Mouse (Mus musculus): ENCODE results near the gene Ovol1. TPM values are rescaled to one million over a fixed set of nuclear protein-coding genes. Genes with fewer than 3 reads are reported as not detected.

Ovol1 gene
- polyA plus RNA-seq, 1 experiment from 2014 or later: 1.3 TPM

DNA sequence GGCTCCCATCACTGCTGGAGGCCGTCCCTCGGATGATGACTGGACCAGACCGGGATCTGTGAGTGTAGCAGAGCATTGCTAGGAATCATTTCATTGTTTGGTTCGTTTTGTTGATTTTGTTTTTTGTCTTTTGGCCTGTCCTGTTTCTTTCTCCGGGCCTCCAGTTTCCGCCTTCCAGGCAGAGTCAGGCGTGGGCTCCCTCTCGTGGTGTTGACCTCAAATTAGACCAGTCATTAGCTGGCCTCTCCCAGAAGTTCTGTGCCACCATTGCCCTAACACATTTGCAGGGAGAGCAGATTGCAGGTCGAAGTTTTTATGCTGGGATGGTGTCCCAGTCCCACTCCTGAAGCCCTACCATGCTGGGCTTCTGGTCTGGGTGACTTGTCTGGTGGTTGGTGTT is 28.7 kb upstream of the Ovol1 start:
- Histone ChIP-seq H3K27me3 (replicated peaks; ENCODE audit: low read depth, poor library complexity, severe bottlenecking) (0 out of 2 replicates have a peak, but pooled peaks cover 4% of the 10 kb centered on the region), H3K36me3 (replicated peaks) (no peaks in the 10 kb centered on the region), H3K4me3 (no peak overlapping the region), H3K4me1 (0 out of 2 replicates have a peak, but pooled peaks cover 6% of the 10 kb centered on the region), H3K9me3 (no peaks in the 10 kb centered on the region), H3K27ac (replicated peaks) (no peak overlapping the region)
- whole genome bisulfite sequencing: 77% methylated on average over 9 of the region's 9 CpGs
- DNase-seq (ENCODE audit: low spot score): no peak

DNA sequence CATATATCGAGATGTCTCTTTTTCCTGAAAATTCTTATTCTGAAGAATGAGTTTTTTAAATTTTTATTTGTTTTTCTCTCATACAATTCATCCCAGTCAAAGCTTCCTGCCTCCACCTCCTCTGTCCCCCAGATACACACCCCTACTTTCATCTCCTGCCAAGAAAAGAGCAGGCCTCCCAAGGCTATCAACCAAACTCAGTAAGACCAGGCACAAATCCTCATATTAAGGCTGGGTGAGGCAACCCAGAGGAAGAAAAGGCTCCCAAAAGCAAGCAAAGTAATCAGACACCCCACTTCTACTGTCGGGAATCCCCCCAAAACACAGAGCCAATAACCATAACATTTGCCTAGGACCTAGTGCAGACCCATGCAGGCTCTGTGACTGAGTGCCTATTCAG is 21.5 kb upstream of the Ovol1 start:
- Histone ChIP-seq H3K4me3 (no peak overlapping the region), H3K27ac (replicated peaks) (no peak overlapping the region), H3K36me3 (replicated peaks) (no peaks in the 10 kb centered on the region), H3K9me3 (no peaks in the 10 kb centered on the region), H3K27me3 (replicated peaks; ENCODE audit: low read depth, poor library complexity, severe bottlenecking) (0 out of 2 replicates have a peak, but pooled peaks cover 4% of the 10 kb centered on the region), H3K4me1 (0 out of 2 replicates have a peak, but pooled peaks cover 6% of the 10 kb centered on the region)
- DNase-seq (ENCODE audit: low spot score): no peak
- WGBS: 87% methylated on average over 2 of the region's 2 CpGs

DNA sequence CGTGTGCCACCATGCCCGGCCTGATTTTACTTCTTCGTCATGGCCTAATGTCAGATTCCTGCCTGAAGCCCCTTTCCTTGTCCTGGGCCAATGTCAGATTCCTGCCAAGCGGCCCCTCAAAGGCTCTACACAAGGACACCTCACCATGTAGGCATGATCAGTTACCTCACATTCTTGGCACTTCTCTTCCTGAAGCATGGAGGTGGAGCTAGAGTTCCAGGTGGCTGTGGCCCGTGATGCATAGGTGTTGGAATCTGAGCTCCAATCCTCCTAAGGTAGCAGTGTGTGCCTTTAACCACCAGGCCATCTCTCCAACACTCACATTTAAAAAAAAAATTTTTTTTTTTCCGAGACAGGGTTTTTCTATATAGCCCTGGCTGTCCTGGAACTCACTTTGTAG is 20.3 kb upstream of the Ovol1 start:
- WGBS: 90% methylated on average over 6 of the region's 6 CpGs
- Histone ChIP-seq H3K9me3 (no peaks in the 10 kb centered on the region), H3K4me3 (no peak overlapping the region), H3K27ac (replicated peaks) (no peak overlapping the region), H3K27me3 (replicated peaks; ENCODE audit: low read depth, poor library complexity, severe bottlenecking) (0 out of 2 replicates have a peak, but pooled peaks cover 4% of the 10 kb centered on the region), H3K36me3 (replicated peaks) (no peaks in the 10 kb centered on the region), H3K4me1 (0 out of 2 replicates have a peak, but pooled peaks cover 6% of the 10 kb centered on the region)
- DNase-seq (ENCODE audit: low spot score): no peak

DNA sequence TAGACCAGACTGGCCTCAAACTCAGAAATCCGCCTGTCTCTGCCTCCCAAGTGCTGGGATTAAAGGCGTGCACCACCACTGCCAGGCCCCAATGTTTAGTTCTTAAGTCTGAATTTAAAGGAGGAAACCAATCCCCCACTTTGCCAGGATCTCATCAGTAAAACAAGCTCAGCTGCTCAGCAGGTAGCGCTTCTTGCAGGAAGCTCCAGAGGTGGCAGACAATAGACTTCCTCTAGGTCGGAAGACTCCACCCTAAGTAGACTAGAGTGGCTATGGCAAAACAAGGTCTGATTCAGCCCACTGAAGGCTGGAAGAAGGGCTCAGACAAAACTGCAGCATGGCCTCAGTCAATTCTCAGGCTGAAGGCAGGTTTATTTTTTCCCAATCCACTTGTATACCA is 19.5 kb upstream of the Ovol1 start:
- 71% methylated on average over 4 of the region's 4 CpGs for WGBS
- no peak overlapping the region for H3K27ac ChIP-seq (replicated peaks)
- no peaks in the 10 kb centered on the region for H3K9me3 ChIP-seq
- no peaks in the 10 kb centered on the region for H3K36me3 ChIP-seq (replicated peaks)
- DNase-seq (ENCODE audit: low spot score): no peak
- H3K4me3 ChIP-seq: no peak overlapping the region
- no peaks in the 10 kb centered on the region for H3K4me1 ChIP-seq
- H3K27me3 ChIP-seq (replicated peaks; ENCODE audit: low read depth, poor library complexity, severe bottlenecking): 0 out of 2 replicates have a peak, but pooled peaks cover under 1% of the 10 kb centered on the region

DNA sequence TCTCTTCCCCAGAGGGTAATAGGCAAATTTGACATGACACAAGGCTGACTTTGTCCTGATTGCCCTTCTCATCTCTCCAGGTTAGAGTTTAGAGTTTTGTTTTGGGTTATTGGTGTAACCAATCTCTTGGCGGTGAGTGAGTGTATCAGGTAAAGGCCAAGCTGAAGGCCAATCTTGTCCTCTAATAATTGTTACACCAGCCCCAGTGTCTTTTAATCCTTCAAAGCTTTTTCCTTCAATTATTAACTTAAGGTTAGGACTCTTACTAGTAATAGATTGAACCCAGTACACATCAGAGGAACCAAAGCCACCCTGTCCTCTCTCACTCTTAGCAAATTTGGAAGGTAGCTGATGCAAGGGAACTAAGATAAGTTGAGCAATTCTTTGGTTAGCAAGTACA is 14.9 kb upstream of the Ovol1 start:
- Histone ChIP-seq H3K4me3 (no peak overlapping the region), H3K4me1 (no peaks in the 10 kb centered on the region), H3K9me3 (no peaks in the 10 kb centered on the region), H3K27me3 (replicated peaks; ENCODE audit: low read depth, poor library complexity, severe bottlenecking) (peaks cover 6% of the 10 kb centered on the region), H3K36me3 (replicated peaks) (no peaks in the 10 kb centered on the region), H3K27ac (replicated peaks) (no peak overlapping the region)
- WGBS: 91% methylated on average over 1 of the region's 1 CpGs
- DNase-seq (ENCODE audit: low spot score): no peak

DNA sequence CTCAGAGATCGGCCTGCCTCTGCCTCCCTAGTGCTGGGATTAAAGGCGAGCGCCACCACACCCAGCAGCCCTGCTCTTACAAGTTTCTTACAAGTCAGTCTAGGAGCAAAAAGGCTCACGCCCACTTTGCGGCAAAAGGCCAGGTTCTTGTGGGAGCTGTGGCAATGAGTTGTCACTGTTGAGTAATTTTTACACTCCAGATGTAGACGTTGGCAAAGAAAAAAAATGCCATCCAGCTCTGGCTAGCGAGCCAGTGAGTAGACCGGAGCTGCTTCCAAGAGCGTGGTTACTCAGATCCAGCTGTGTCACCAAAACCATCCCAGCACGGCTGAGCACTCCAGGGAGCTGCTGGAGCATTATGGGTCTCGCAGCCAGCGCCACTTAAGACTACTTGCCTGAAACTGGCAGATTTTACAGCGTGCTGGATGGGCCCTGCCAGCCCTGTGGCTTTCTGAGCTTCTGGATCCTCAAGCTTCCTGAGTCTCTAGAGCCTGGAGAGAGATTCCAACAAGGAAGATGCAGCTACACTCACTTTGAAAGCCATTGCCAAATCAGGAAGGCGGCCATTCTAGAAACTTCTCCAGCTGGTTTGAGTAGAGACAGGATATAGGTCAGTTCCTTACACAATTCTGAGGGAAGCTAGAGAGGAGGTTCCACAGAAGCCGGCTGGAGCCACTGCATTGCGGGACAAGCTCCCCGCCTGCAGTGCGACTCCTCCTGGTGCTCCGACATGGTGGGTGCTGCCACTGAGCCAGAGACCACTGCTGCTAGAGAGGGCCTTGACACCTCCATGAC is 12.1 kb upstream of the Ovol1 start:
- peaks cover 15% of the 10 kb centered on the region for H3K4me1 ChIP-seq
- WGBS: 84% methylated on average over 19 of the region's 19 CpGs
- H3K4me3 ChIP-seq: no peak overlapping the region
- DNase-seq (ENCODE audit: low spot score): no peak
- H3K9me3 ChIP-seq: no peaks in the 10 kb centered on the region
- no peak overlapping the region for H3K27ac ChIP-seq (replicated peaks)
- peaks cover 21% of the 10 kb centered on the region for H3K27me3 ChIP-seq (replicated peaks; ENCODE audit: low read depth, poor library complexity, severe bottlenecking)
- peaks cover 8% of the 10 kb centered on the region; the same call in 1 of the 2 replicates for H3K36me3 ChIP-seq (replicated peaks)

GRCm38 (mm10) chr19:5571831-5572230 is 11.4 kb upstream of the Ovol1 start:
- WGBS: 74% methylated on average over 5 of the region's 5 CpGs
- H3K27me3 ChIP-seq (replicated peaks; ENCODE audit: low read depth, poor library complexity, severe bottlenecking): peaks cover 28% of the 10 kb centered on the region
- no peak for DNase-seq (ENCODE audit: low spot score)
- peaks cover 22% of the 10 kb centered on the region for H3K4me1 ChIP-seq
- H3K4me3 ChIP-seq: no peak overlapping the region
- H3K27ac ChIP-seq (replicated peaks): no peak overlapping the region
- H3K9me3 ChIP-seq: no peaks in the 10 kb centered on the region
- H3K36me3 ChIP-seq (replicated peaks): peaks cover 8% of the 10 kb centered on the region; the same call in 1 of the 2 replicates

- 89% methylated on average over 32 of the region's 32 CpGs for whole genome bisulfite sequencing
- Histone ChIP-seq H3K4me1 (peaks cover 27% of the 10 kb centered on the region), H3K9me3 (no peaks in the 10 kb centered on the region), H3K36me3 (replicated peaks) (peaks cover 8% of the 10 kb centered on the region; the same call in 1 of the 2 replicates), H3K27me3 (replicated peaks; ENCODE audit: low read depth, poor library complexity, severe bottlenecking) (peaks cover 40% of the 10 kb centered on the region), H3K4me3 (0 out of 2 replicates have a peak overlapping the region, but pooled peaks have one; percentile 3), H3K27ac (replicated peaks) (no peak overlapping the region)
- DNase-seq (ENCODE audit: low spot score): no peak
These were observed 10.2 kb upstream of the Ovol1 start for GRCm38 (mm10) chr19:5570353-5571246.

DNA sequence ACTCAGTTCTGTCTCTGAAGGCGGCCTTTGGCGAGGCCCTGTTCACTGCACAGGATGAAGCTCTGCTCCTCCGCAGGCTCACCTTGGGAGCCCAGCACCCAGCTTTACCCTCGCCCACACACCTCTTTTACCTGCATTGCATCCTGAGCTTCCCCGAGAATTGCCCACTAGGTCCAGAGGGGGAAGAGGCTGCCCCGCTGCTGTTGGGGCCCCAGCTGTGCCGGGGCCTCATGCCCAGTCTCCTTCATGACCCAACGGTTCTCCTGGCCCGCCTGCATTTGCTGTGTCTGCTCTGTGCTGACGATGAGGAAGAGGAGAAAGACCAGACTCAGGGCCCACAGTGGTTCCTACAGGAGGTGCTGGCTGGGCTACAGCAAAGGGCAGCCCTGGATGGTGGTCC is 9.1 kb upstream of the Ovol1 start:
- 0 out of 2 replicates have a peak overlapping the region, but pooled peaks have one; percentile 83 for H3K4me3 ChIP-seq
- peaks cover 51% of the 10 kb centered on the region for H3K27me3 ChIP-seq (replicated peaks; ENCODE audit: low read depth, poor library complexity, severe bottlenecking)
- no peak overlapping the region for H3K27ac ChIP-seq (replicated peaks)
- H3K36me3 ChIP-seq (replicated peaks): peaks cover 8% of the 10 kb centered on the region; the same call in 1 of the 2 replicates
- 92% methylated on average over 10 of the region's 10 CpGs for WGBS
- H3K4me1 ChIP-seq: peaks cover 27% of the 10 kb centered on the region
- no peaks in the 10 kb centered on the region for H3K9me3 ChIP-seq
- DNase-seq (ENCODE audit: low spot score): no peak

- DNase-seq (ENCODE audit: low spot score): peak; percentile 85
- WGBS: 8% methylated on average over 27 of the region's 27 CpGs
- Histone ChIP-seq H3K27ac (replicated peaks) (peak overlapping the region; percentile 86), H3K9me3 (no peaks in the 10 kb centered on the region), H3K4me3 (peak overlapping the region; percentile 83), H3K27me3 (replicated peaks; ENCODE audit: low read depth, poor library complexity, severe bottlenecking) (peaks cover 60% of the 10 kb centered on the region), H3K36me3 (replicated peaks) (peaks cover 8% of the 10 kb centered on the region; the same call in 1 of the 2 replicates), H3K4me1 (peaks cover 27% of the 10 kb centered on the region)
These were observed 8.2 kb upstream of the Ovol1 start for GRCm38 (mm10) chr19:5568470-5569140.

- Histone ChIP-seq H3K27ac (replicated peaks) (peak within 1 kb of the TSS; percentile 86), H3K27me3 (replicated peaks; ENCODE audit: low read depth, poor library complexity, severe bottlenecking) (peaks cover 68% of the 10 kb centered on the region)
- under 1% methylated on average over 102 of the region's 102 CpGs for WGBS
These were observed 7.4 kb upstream of the Ovol1 start, which contains the start of gene Ap5b1 for GRCm38 (mm10) chr19:5567534-5568469. Gene Ap5b1 (plus strand): TSS chr19:5568025.

More at GRCm38 (mm10) chr19:5567534-5568469, 7.4 kb upstream of the Ovol1 start, which contains the start of gene Ap5b1:
- peak; percentile 93 for DNase-seq (ENCODE audit: low spot score)
- Histone ChIP-seq H3K4me3 (peak within 1 kb of the TSS; percentile 83), H3K4me1 (peaks cover 27% of the 10 kb centered on the region), H3K36me3 (replicated peaks) (peaks cover 8% of the 10 kb centered on the region; the same call in 1 of the 2 replicates), H3K9me3 (no peaks in the 10 kb centered on the region)

All from embryonic facial prominence, embryonic 10.5 days (tissue).